In the genomic region with DNA sequence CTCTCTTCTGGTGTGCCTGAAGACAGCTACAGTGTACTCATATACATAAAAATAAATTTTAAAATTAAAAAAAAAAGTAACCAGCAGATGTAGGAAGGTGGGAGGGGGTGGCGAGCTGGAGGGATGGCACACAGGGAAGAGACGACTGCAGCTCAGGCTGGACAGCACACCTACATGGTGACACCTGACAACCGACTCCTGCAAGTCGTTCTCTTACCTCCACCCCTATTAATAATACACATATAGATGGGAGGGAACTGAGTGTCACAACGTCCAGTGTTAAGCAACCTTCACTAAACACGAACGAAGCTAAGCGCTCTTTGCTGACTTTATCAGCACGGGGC, we compare ENCODE assay signal across 8 mouse cellular contexts. TPM values are rescaled to one million over a fixed set of nuclear protein-coding genes. Genes with fewer than 3 reads are reported as not detected.
DNase-seq lines count a peak whose midpoint lies in the region; ATAC-seq and TF ChIP-seq lines count a peak whose summit lies in the region.

No protein-coding gene starts in this region.

- H3K4me2 ChIP-seq in kidney, embryonic 16.5 days (replicated peaks; ENCODE audit: low read depth, low read length) = peak overlapping the region; percentile 92
- H3K4me2 ChIP-seq in embryonic facial prominence, embryonic 11.5 days (ENCODE audit: low read depth, low read length) = peak overlapping the region; percentile 75
- peak overlapping the region; percentile 89 for H3K4me2 ChIP-seq in hindbrain, embryonic 16.5 days (ENCODE audit: low read length)
- H3K4me2 ChIP-seq in midbrain, postnatal 0 days (ENCODE audit: low read depth, low read length, poor library complexity, severe bottlenecking) = peak overlapping the region; percentile 83

- H3K9ac ChIP-seq in kidney, embryonic 16.5 days (replicated peaks; ENCODE audit: low read length) = peak overlapping the region; percentile 99
- peak overlapping the region; percentile 96 for H3K9ac ChIP-seq in embryonic facial prominence, embryonic 11.5 days (replicated peaks; ENCODE audit: low read length)
- H3K9ac ChIP-seq in hindbrain, embryonic 16.5 days (ENCODE audit: low read depth, low read length) = peak overlapping the region; percentile 92
- peak overlapping the region; percentile 67 for H3K9ac ChIP-seq in midbrain, postnatal 0 days (replicated peaks; ENCODE audit: low read length, poor library complexity, severe bottlenecking)

- peaks cover 14% of the 10 kb centered on the region; the same call in 1 of the 2 replicates for H3K4me1 ChIP-seq in kidney, embryonic 16.5 days (ENCODE audit: insufficient read depth, low read length)
- H3K4me1 ChIP-seq in embryonic facial prominence, embryonic 11.5 days (ENCODE audit: control insufficient read depth, insufficient read depth, low read length) = no peaks in the 10 kb centered on the region
- peaks cover 10% of the 10 kb centered on the region for H3K4me1 ChIP-seq in hindbrain, embryonic 16.5 days (ENCODE audit: control insufficient read depth, insufficient read depth, low read depth, low read length)
- H3K4me1 ChIP-seq in midbrain, postnatal 0 days (ENCODE audit: insufficient read depth, low read length) = peaks cover 5% of the 10 kb centered on the region; the same call in 1 of the 2 replicates

- H3K27me3 ChIP-seq in kidney, embryonic 16.5 days (ENCODE audit: insufficient read depth, low read length) = no peaks in the 10 kb centered on the region
- H3K27me3 ChIP-seq in embryonic facial prominence, embryonic 11.5 days (ENCODE audit: control insufficient read depth, insufficient read depth, low read length) = no peaks in the 10 kb centered on the region
- H3K27me3 ChIP-seq in hindbrain, embryonic 16.5 days (replicated peaks; ENCODE audit: control insufficient read depth, insufficient read depth, low read length) = no peaks in the 10 kb centered on the region
- no peaks in the 10 kb centered on the region for H3K27me3 ChIP-seq in midbrain, postnatal 0 days (ENCODE audit: insufficient read depth, low read length)

- peaks cover 32% of the 10 kb centered on the region for H3K36me3 ChIP-seq in kidney, embryonic 16.5 days (ENCODE audit: insufficient read depth, low read length)
- H3K36me3 ChIP-seq in embryonic facial prominence, embryonic 11.5 days (replicated peaks; ENCODE audit: control insufficient read depth, insufficient read depth, low read depth, low read length) = peaks cover 13% of the 10 kb centered on the region; the same call in 1 of the 2 replicates
- H3K36me3 ChIP-seq in hindbrain, embryonic 16.5 days (ENCODE audit: control insufficient read depth, insufficient read depth, low read length) = peaks cover 18% of the 10 kb centered on the region
- H3K36me3 ChIP-seq in midbrain, postnatal 0 days (ENCODE audit: insufficient read depth, low read length) = peaks cover 12% of the 10 kb centered on the region

- peak overlapping the region; percentile 89 for H3K4me3 ChIP-seq in kidney, embryonic 16.5 days (ENCODE audit: low read length)
- peak overlapping the region; percentile 78 for H3K4me3 ChIP-seq in embryonic facial prominence, embryonic 11.5 days (ENCODE audit: low read depth, low read length)
- H3K4me3 ChIP-seq in hindbrain, embryonic 16.5 days (ENCODE audit: low read length) = peak overlapping the region; percentile 77
- peak overlapping the region; percentile 45 for H3K4me3 ChIP-seq in midbrain, postnatal 0 days (ENCODE audit: low read depth, low read length)

- TF ChIP-seq CTCF in midbrain, postnatal 0 days (IDR thresholded peaks at IDR 0.05) = no peak

- DNase-seq in kidney, postnatal 25 days = no peak
- DNase-seq in embryonic facial prominence, embryonic 11.5 days (ENCODE audit: low spot score) = no peak
- DNase-seq in midbrain, postnatal 0 days (ENCODE audit: low spot score) = no peak
- DNase-seq in retina, embryonic 14.5 days (ENCODE audit: low spot score) = no peak
- DNase-seq in adrenal gland, postnatal 10 days = no peak
- DNase-seq in thymus, postnatal 0 days (ENCODE audit: low spot score) = no peak

- WGBS in kidney, embryonic 16.5 days = under 1% methylated on average over 9 of the region's 9 CpGs
- WGBS in embryonic facial prominence, embryonic 11.5 days = 0% methylated on average over 9 of the region's 9 CpGs
- 0% methylated on average over 9 of the region's 9 CpGs for WGBS in hindbrain, embryonic 16.5 days
- 0% methylated on average over 9 of the region's 9 CpGs for WGBS in midbrain, postnatal 0 days

- H3K9me3 ChIP-seq in kidney, embryonic 16.5 days (ENCODE audit: low read length) = no peaks in the 10 kb centered on the region
- H3K9me3 ChIP-seq in embryonic facial prominence, embryonic 11.5 days (replicated peaks; ENCODE audit: control insufficient read depth, low read length) = no peaks in the 10 kb centered on the region
- H3K9me3 ChIP-seq in hindbrain, embryonic 16.5 days (ENCODE audit: control insufficient read depth, low read length) = no peaks in the 10 kb centered on the region
- H3K9me3 ChIP-seq in midbrain, postnatal 0 days (ENCODE audit: low read length) = no peaks in the 10 kb centered on the region

- peak overlapping the region; percentile 100 for H3K27ac ChIP-seq in kidney, embryonic 16.5 days (ENCODE audit: low read length)
- H3K27ac ChIP-seq in embryonic facial prominence, embryonic 11.5 days (replicated peaks; ENCODE audit: low read depth, low read length) = peak overlapping the region; percentile 96; the same call in 1 of the 2 replicates
- H3K27ac ChIP-seq in hindbrain, embryonic 16.5 days (ENCODE audit: low read depth, low read length) = peak overlapping the region; percentile 100
- peak overlapping the region; percentile 98 for H3K27ac ChIP-seq in midbrain, postnatal 0 days (ENCODE audit: low read depth, low read length)

- peak; percentile 55; the same call in 1 of the 2 replicates for ATAC-seq in kidney, embryonic 16.5 days (ENCODE audit: low FRiP score, low TSS enrichment)
- ATAC-seq in embryonic facial prominence, embryonic 11.5 days (replicated peaks; ENCODE audit: insufficient number of reproducible peaks, low FRiP score, low TSS enrichment, low read depth) = peak; percentile 29; the same call in 1 of the 2 replicates
- peak; percentile 56 for ATAC-seq in hindbrain, embryonic 16.5 days
- peak; percentile 53 for ATAC-seq in midbrain, postnatal 0 days (ENCODE audit: low FRiP score)

RNA-seq across cellular contexts. Expression of a gene that starts 0.6 kb away (rescaled TPM):
- polyA plus RNA-seq in kidney, embryonic 16.5 days (2015; fragmentation: Nextera tagmentation; extraction: Ambion mirVana) = 67.3 and 70.7 TPM in 2 replicates
- 135 and 148 TPM in 2 replicates for polyA plus RNA-seq in embryonic facial prominence, embryonic 11.5 days (2014; fragmentation: Nextera tagmentation; extraction: Ambion mirVana)
- 82.9 and 83.3 TPM in 2 replicates for polyA plus RNA-seq in hindbrain, embryonic 16.5 days (2015; fragmentation: Nextera tagmentation; extraction: Ambion mirVana)
- 79.0 and 90.4 TPM in 2 replicates for total RNA-seq in midbrain, postnatal 0 days (2014; rRNA removed)
- 104 and 107 TPM in 2 replicates for polyA plus RNA-seq in midbrain, postnatal 0 days (2015; fragmentation: Nextera tagmentation; extraction: Ambion mirVana)
- total RNA-seq in adrenal gland, postnatal 10 days (2021) = 10 to 100 TPM; 42.5 to 47.6 TPM
- 89.8 and 97.7 TPM in 2 replicates for polyA plus RNA-seq in thymus, postnatal 0 days (2015; fragmentation: Nextera tagmentation; extraction: Ambion mirVana)

RNA-seq across cellular contexts. Expression of a gene that starts 14.8 kb away (rescaled TPM):
- polyA plus RNA-seq in kidney, embryonic 16.5 days (2015; fragmentation: Nextera tagmentation; extraction: Ambion mirVana) = not detected in 2 replicates
- not detected in 2 replicates for polyA plus RNA-seq in embryonic facial prominence, embryonic 11.5 days (2014; fragmentation: Nextera tagmentation; extraction: Ambion mirVana)
- polyA plus RNA-seq in hindbrain, embryonic 16.5 days (2015; fragmentation: Nextera tagmentation; extraction: Ambion mirVana) = not detected in 2 replicates
- not detected in 2 replicates for total RNA-seq in midbrain, postnatal 0 days (2014; rRNA removed)
- 0.22 and 0.26 TPM in 2 replicates for polyA plus RNA-seq in midbrain, postnatal 0 days (2015; fragmentation: Nextera tagmentation; extraction: Ambion mirVana)
- total RNA-seq in adrenal gland, postnatal 10 days (2021) = not detected
- not detected in 2 replicates for polyA plus RNA-seq in thymus, postnatal 0 days (2015; fragmentation: Nextera tagmentation; extraction: Ambion mirVana)

RNA-seq across cellular contexts. Expression of a gene that starts 58.4 kb away (rescaled TPM):
- 54.1 and 65.5 TPM in 2 replicates for polyA plus RNA-seq in kidney, embryonic 16.5 days (2015; fragmentation: Nextera tagmentation; extraction: Ambion mirVana)
- 17.2 and 18.2 TPM in 2 replicates for polyA plus RNA-seq in embryonic facial prominence, embryonic 11.5 days (2014; fragmentation: Nextera tagmentation; extraction: Ambion mirVana)
- 21.3 and 26.0 TPM in 2 replicates for polyA plus RNA-seq in hindbrain, embryonic 16.5 days (2015; fragmentation: Nextera tagmentation; extraction: Ambion mirVana)
- total RNA-seq in midbrain, postnatal 0 days (2014; rRNA removed) = 9.7 and 13.0 TPM in 2 replicates
- polyA plus RNA-seq in midbrain, postnatal 0 days (2015; fragmentation: Nextera tagmentation; extraction: Ambion mirVana) = 23.8 and 26.8 TPM in 2 replicates
- 100 to 1,000 TPM; 106 to 122 TPM for total RNA-seq in adrenal gland, postnatal 10 days (2021)
- 102 and 114 TPM in 2 replicates for polyA plus RNA-seq in thymus, postnatal 0 days (2015; fragmentation: Nextera tagmentation; extraction: Ambion mirVana)
